Mouse (Mus musculus) megakaryocyte, embryonic 14.5 days (primary cell): ENCODE data around the gene Dnajc5. TPM values are rescaled to one million over a fixed set of nuclear protein-coding genes. Genes with fewer than 3 reads are reported as not detected.

Experiments used
- H3K27me3 ChIP-seq: replicated peaks from 2 replicates; pipeline ENCODE3; 2012; ENCODE audit warnings: inconsistent platforms
- H3K36me3 ChIP-seq: replicated peaks from 2 replicates; pipeline ENCODE3; 2012; ENCODE audit warnings: low read length, inconsistent platforms, mixed read lengths
- H3K4me1 ChIP-seq: 2 replicates; pipeline ENCODE4 v1.6.1; 2012; ENCODE audit warnings: inconsistent platforms
- H3K4me3 ChIP-seq: replicated peaks from 2 replicates; pipeline ENCODE3; 2012; ENCODE audit warnings: moderate library complexity, mild to moderate bottlenecking, inconsistent platforms
- H3K9me3 ChIP-seq: 2 replicates; pipeline ENCODE4 v1.6.1; 2012; ENCODE audit warnings: inconsistent platforms
- FLI1 ChIP-seq: IDR thresholded peaks from 2 replicates; pipeline ENCODE4 v1.6.1; 2012; ENCODE audit warnings: low read length, inconsistent platforms, mixed read lengths
- GATA1 ChIP-seq: IDR thresholded peaks from 3 replicates; pipeline ENCODE4 v1.6.1; 2012; ENCODE audit warnings: mixed read lengths, low read length, inconsistent platforms, borderline replicate concordance
- polyA plus RNA-seq: library from polyadenylated mRNA; stranded (reverse); fragments of >175 nt; gene quantifications from 2 replicates; pipeline ENCODE4 v1.2.3, GENCODE M21; 2012; ENCODE audit warnings: low replicate concordance; ENCODE audit not compliant: insufficient read depth

Dnajc5 gene
- polyA plus RNA-seq, 1 experiment: 10.4 TPM

- no peak for TF ChIP-seq FLI1
- TF ChIP-seq GATA1: no peak
- Histone ChIP-seq H3K4me3 (peak overlapping the region; percentile 47), H3K4me1 (peaks cover 40% of the 10 kb centered on the region), H3K9me3 (no peaks in the 10 kb centered on the region), H3K36me3 (peaks cover 64% of the 10 kb centered on the region), H3K27me3 (no peaks in the 10 kb centered on the region)
Observed at GRCm38 (mm10) chr2:181537444-181538047, 17.3 kb downstream of the Dnajc5 start.

- Histone ChIP-seq H3K9me3 (no peaks in the 10 kb centered on the region), H3K36me3 (peaks cover 67% of the 10 kb centered on the region), H3K4me1 (peaks cover 35% of the 10 kb centered on the region), H3K27me3 (no peaks in the 10 kb centered on the region), H3K4me3 (no peak overlapping the region)
- TF ChIP-seq FLI1: no peak
- TF ChIP-seq GATA1: no peak
Observed at GRCm38 (mm10) chr2:181541761-181542380, 21.6 kb downstream of the Dnajc5 start.

- Histone ChIP-seq H3K4me3 (no peak overlapping the region), H3K27me3 (no peaks in the 10 kb centered on the region), H3K9me3 (no peaks in the 10 kb centered on the region), H3K36me3 (peaks cover 85% of the 10 kb centered on the region), H3K4me1 (peaks cover 43% of the 10 kb centered on the region)
- no peak for TF ChIP-seq GATA1
- no peak for TF ChIP-seq FLI1
Observed at GRCm38 (mm10) chr2:181546142-181546541, 25.9 kb downstream of the Dnajc5 start.

- Histone ChIP-seq H3K4me3 (no peak overlapping the region), H3K4me1 (peaks cover 43% of the 10 kb centered on the region), H3K9me3 (no peaks in the 10 kb centered on the region), H3K36me3 (peaks cover 90% of the 10 kb centered on the region), H3K27me3 (no peaks in the 10 kb centered on the region)
- TF ChIP-seq FLI1 (no peak), GATA1 (no peak)
Observed at GRCm38 (mm10) chr2:181548227-181548626, 27.9 kb downstream of the Dnajc5 start.

- Histone ChIP-seq H3K4me3 (no peak overlapping the region), H3K4me1 (peaks cover 43% of the 10 kb centered on the region), H3K27me3 (no peaks in the 10 kb centered on the region), H3K9me3 (no peaks in the 10 kb centered on the region), H3K36me3 (peaks cover 95% of the 10 kb centered on the region)
- TF ChIP-seq GATA1 (no peak), FLI1 (no peak)
Observed at GRCm38 (mm10) chr2:181548682-181549081, 28.4 kb downstream of the Dnajc5 start.

GRCm38 (mm10) chr2:181550233-181550632 is 29.9 kb downstream of the Dnajc5 start:
- H3K27me3 ChIP-seq: no peaks in the 10 kb centered on the region
- no peak overlapping the region for H3K4me3 ChIP-seq
- H3K4me1 ChIP-seq: peaks cover 32% of the 10 kb centered on the region
- no peaks in the 10 kb centered on the region for H3K9me3 ChIP-seq
- H3K36me3 ChIP-seq: peaks cover 96% of the 10 kb centered on the region
- TF ChIP-seq FLI1 (no peak), GATA1 (no peak)

GRCm38 (mm10) chr2:181553772-181554171 is 33.5 kb downstream of the Dnajc5 start:
- Histone ChIP-seq H3K9me3 (no peaks in the 10 kb centered on the region), H3K36me3 (peaks cover 66% of the 10 kb centered on the region), H3K4me3 (no peak overlapping the region), H3K4me1 (peaks cover 5% of the 10 kb centered on the region), H3K27me3 (no peaks in the 10 kb centered on the region)
- TF ChIP-seq FLI1 (no peak), GATA1 (no peak)

- H3K4me3 ChIP-seq: no peak overlapping the region
- peaks cover 38% of the 10 kb centered on the region for H3K4me1 ChIP-seq
- H3K9me3 ChIP-seq: peaks cover 3% of the 10 kb centered on the region; the same call in 1 of the 2 replicates
- peaks cover 73% of the 10 kb centered on the region for H3K36me3 ChIP-seq
- H3K27me3 ChIP-seq: no peaks in the 10 kb centered on the region
- TF ChIP-seq FLI1 (no peak), GATA1 (no peak)
Observed at GRCm38 (mm10) chr2:181567338-181567737, 47.1 kb downstream of the Dnajc5 start.

GRCm38 (mm10) chr2:181568272-181569008 is 48.2 kb downstream of the Dnajc5 start:
- Histone ChIP-seq H3K9me3 (peaks cover 3% of the 10 kb centered on the region; the same call in 1 of the 2 replicates), H3K4me3 (no peak overlapping the region), H3K4me1 (peaks cover 41% of the 10 kb centered on the region), H3K36me3 (peaks cover 84% of the 10 kb centered on the region), H3K27me3 (no peaks in the 10 kb centered on the region)
- TF ChIP-seq FLI1: no peak

- Histone ChIP-seq H3K4me1 (peaks cover 44% of the 10 kb centered on the region), H3K36me3 (peaks cover 96% of the 10 kb centered on the region), H3K27me3 (no peaks in the 10 kb centered on the region), H3K9me3 (peaks cover 3% of the 10 kb centered on the region; the same call in 1 of the 2 replicates), H3K4me3 (no peak overlapping the region)
- TF ChIP-seq FLI1: no peak
- TF ChIP-seq GATA1: no peak
Observed at GRCm38 (mm10) chr2:181569856-181570255, 49.6 kb downstream of the Dnajc5 start.
